Mouse (Mus musculus): ENCODE data around the gene Asic4. TPM values are rescaled to one million over a fixed set of nuclear protein-coding genes. Genes with fewer than 3 reads are reported as not detected.

The Asic4 gene
- polyA plus RNA-seq, 2 experiments = 0.03 TPM; not detected in 1

DNA sequence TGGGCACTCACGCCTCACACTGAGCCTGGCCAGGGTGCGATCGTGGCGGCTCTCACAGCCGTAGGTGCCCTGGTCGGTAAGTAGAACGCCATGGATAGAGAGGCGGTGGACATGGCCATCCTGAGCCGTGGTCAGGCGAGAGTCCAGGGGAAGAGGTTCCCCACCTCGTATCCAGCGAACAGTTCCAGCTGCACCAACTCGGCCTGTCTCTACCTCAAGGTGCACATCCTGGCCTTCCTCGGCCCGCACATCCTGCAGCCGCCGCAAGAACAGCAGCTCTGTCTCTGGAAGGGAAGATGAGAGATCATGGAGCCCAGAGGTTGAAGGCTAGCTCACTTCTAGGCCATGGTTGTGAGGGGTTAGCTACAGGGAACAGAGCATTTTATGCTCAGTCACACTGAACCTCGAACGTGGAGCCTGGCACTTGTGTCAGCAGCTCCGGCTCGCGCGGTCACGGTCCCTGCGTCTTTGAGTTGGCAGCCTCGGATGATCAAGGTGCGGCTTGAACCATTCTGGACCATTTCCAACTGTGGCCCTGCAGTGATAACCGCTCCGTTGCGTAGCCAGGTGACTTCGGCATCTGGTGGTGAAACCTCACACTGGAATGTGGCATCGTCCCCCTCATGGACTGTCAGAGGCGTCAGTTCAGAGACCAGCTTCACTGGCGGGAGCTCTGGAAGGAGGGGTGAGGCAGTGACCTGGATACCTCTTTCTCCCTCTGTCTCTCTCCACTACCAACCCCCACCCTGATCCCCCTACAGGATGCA is 40.7 kb downstream of the Asic4 start:
- H3K9me3 ChIP-seq (ENCODE audit: control insufficient read depth, low read length) = no peaks in the 10 kb centered on the region
- H3K27me3 ChIP-seq (ENCODE audit: control insufficient read depth, insufficient read depth, low read length) = peaks cover 31% of the 10 kb centered on the region
- H3K27ac ChIP-seq = no peak overlapping the region
- no peak overlapping the region for H3K4me2 ChIP-seq (ENCODE audit: low read depth)
- no peak overlapping the region for H3K4me3 ChIP-seq (ENCODE audit: insufficient read depth in 1 of 2, low read depth in 2 of 2, low read length in 2 of 2)
- DNase-seq (ENCODE audit: low read depth in 3 of 3, low spot score in 3 of 3) (no peak), ATAC-seq (ENCODE audit: insufficient read depth) (no peak)
- H3K9ac ChIP-seq (replicated peaks) = no peak overlapping the region
- no peaks in the 10 kb centered on the region for H3K4me1 ChIP-seq (replicated peaks; ENCODE audit: control insufficient read depth in 2 of 2, insufficient read depth in 2 of 2, low read length in 1 of 2)
- TF ChIP-seq EP300 (IDR thresholded peaks at IDR 0.05; ENCODE audit: low read depth) (no peak), CTCF (IDR thresholded peaks at IDR 0.05; ENCODE audit: low read depth) (no peak)
- no peaks in the 10 kb centered on the region for H3K36me3 ChIP-seq (replicated peaks; ENCODE audit: control insufficient read depth, insufficient read depth, low read depth)
- WGBS (ENCODE audit: insufficient replicate concordance) = 72% methylated on average over 34 of the region's 34 CpGs

DNA sequence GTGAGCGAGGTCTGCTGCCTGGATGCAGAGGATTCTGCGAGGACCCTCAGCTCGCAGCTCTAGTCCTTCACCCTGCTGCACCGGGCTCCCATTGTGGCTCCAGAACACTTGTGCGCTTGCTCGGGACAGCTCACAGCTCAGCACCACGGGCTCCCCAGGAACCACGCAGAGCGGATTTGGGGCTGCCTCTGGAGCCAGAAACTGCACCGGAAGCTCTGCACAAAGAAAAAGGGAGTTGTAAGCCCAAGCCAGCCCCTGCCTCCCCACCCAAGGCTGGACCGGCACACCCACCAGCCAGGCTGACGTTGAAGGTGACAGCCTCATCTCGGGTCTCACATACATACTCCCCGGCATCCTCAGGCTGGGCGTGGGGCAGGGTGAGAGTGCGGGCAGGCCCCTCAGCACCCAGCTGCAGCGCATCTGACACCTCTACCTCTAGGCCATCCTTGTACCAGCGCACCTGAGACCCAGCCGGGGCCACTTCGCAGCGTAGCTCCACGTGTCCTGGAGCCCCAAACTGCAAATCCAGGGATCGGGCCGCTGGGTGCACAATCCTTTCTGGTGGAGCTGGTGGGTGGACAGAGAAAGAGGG is 42.4 kb downstream of the Asic4 start:
- ATAC-seq (ENCODE audit: insufficient read depth) (no peak), DNase-seq (ENCODE audit: low read depth in 3 of 3, low spot score in 3 of 3) (no peak)
- Histone ChIP-seq H3K9ac (replicated peaks) (no peak overlapping the region), H3K27me3 (ENCODE audit: control insufficient read depth, insufficient read depth, low read length) (peaks cover 14% of the 10 kb centered on the region), H3K4me1 (replicated peaks; ENCODE audit: control insufficient read depth in 2 of 2, insufficient read depth in 2 of 2, low read length in 1 of 2) (no peaks in the 10 kb centered on the region), H3K36me3 (replicated peaks; ENCODE audit: control insufficient read depth, insufficient read depth, low read depth) (no peaks in the 10 kb centered on the region), H3K4me2 (ENCODE audit: low read depth) (no peak overlapping the region), H3K9me3 (ENCODE audit: control insufficient read depth, low read length) (no peaks in the 10 kb centered on the region), H3K4me3 (ENCODE audit: insufficient read depth in 1 of 2, low read depth in 2 of 2, low read length in 2 of 2) (no peak overlapping the region), H3K27ac (no peak overlapping the region)
- TF ChIP-seq EP300 (IDR thresholded peaks at IDR 0.05; ENCODE audit: low read depth) = no peak
- TF ChIP-seq CTCF (IDR thresholded peaks at IDR 0.05; ENCODE audit: low read depth) = no peak
- 49% methylated on average over 24 of the region's 24 CpGs for whole genome bisulfite sequencing (ENCODE audit: insufficient replicate concordance)

DNA sequence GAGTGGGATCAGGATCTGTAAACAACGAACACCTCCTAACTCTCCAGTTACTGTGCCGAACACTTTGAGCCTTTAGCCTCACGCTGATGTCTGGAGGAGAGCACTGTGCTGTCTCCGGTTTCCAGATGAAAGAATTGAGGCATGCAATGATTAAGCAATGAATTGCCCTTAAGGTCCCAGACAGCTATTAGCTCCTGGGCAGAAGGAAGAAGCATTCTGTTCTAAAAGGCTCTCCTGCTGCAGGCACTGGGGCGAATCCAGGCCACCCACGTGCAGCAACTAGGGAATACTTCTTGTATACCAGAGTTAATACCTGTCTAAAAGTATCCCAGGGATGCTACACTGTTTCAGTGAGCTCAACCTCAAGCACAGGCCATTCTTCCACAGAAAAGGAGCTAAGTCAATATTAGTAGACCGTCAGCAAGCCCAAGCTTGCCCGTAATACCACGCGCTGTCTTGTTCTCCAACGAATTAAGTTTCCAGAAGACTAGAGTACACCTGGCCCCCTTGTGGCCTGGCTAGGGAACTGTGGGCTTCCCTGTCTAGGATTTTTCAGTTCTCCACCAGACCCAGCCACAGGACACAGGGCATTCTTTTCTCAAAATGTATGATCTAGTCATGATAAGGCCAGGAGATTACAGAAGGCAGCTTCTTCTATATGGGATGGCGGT is 44.8 kb downstream of the Asic4 start:
- Histone ChIP-seq H3K27me3 (ENCODE audit: control insufficient read depth, insufficient read depth, low read length) (no peaks in the 10 kb centered on the region), H3K9ac (replicated peaks) (no peak overlapping the region), H3K4me1 (replicated peaks; ENCODE audit: control insufficient read depth in 2 of 2, insufficient read depth in 2 of 2, low read length in 1 of 2) (no peaks in the 10 kb centered on the region), H3K4me2 (ENCODE audit: low read depth) (no peak overlapping the region), H3K27ac (no peak overlapping the region), H3K36me3 (replicated peaks; ENCODE audit: control insufficient read depth, insufficient read depth, low read depth) (no peaks in the 10 kb centered on the region), H3K4me3 (ENCODE audit: insufficient read depth in 1 of 2, low read depth in 2 of 2, low read length in 2 of 2) (no peak overlapping the region), H3K9me3 (ENCODE audit: control insufficient read depth, low read length) (no peaks in the 10 kb centered on the region)
- no peak for DNase-seq (ENCODE audit: low read depth in 3 of 3, low spot score in 3 of 3)
- no peak for ATAC-seq (ENCODE audit: insufficient read depth)
- WGBS (ENCODE audit: insufficient replicate concordance) = 59% methylated on average over 12 of the region's 12 CpGs
- TF ChIP-seq CTCF (IDR thresholded peaks at IDR 0.05; ENCODE audit: low read depth) = peak; percentile 71
- no peak for TF ChIP-seq EP300 (IDR thresholded peaks at IDR 0.05; ENCODE audit: low read depth)

DNA sequence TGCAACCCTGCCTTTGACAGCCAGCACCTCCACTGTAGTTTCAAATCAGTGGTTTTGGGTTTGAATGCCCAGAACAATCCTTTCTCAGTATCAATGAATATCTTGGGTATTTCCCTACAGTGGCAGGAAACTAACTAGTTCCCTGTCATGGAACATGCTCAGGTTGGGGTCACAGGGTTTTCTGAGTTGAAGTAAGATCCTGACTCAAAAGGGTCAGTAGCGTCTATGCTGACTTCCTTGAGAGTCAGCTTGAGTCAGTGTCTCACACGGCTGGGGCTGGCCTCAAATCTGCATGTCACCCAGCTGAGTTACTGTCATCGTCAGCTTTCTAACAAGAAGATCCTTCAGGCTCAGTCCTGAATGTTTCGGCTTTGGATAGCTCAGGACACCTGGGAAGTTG is 48.7 kb downstream of the Asic4 start:
- Histone ChIP-seq H3K27me3 (ENCODE audit: control insufficient read depth, insufficient read depth, low read length) (no peaks in the 10 kb centered on the region), H3K4me2 (ENCODE audit: low read depth) (no peak overlapping the region), H3K36me3 (replicated peaks; ENCODE audit: control insufficient read depth, insufficient read depth, low read depth) (no peaks in the 10 kb centered on the region), H3K27ac (no peak overlapping the region), H3K4me3 (ENCODE audit: insufficient read depth in 1 of 2, low read depth in 2 of 2, low read length in 2 of 2) (no peak overlapping the region), H3K9me3 (ENCODE audit: control insufficient read depth, low read length) (no peaks in the 10 kb centered on the region), H3K9ac (replicated peaks) (no peak overlapping the region), H3K4me1 (replicated peaks; ENCODE audit: control insufficient read depth in 2 of 2, insufficient read depth in 2 of 2, low read length in 1 of 2) (no peaks in the 10 kb centered on the region)
- 56% methylated on average over 4 of the region's 4 CpGs for WGBS (ENCODE audit: insufficient replicate concordance)
- ATAC-seq (ENCODE audit: insufficient read depth) (no peak), DNase-seq (ENCODE audit: low read depth in 3 of 3, low spot score in 3 of 3) (no peak)
- TF ChIP-seq EP300 (IDR thresholded peaks at IDR 0.05; ENCODE audit: low read depth) = no peak
- TF ChIP-seq CTCF (IDR thresholded peaks at IDR 0.05; ENCODE audit: low read depth) = no peak

DNA sequence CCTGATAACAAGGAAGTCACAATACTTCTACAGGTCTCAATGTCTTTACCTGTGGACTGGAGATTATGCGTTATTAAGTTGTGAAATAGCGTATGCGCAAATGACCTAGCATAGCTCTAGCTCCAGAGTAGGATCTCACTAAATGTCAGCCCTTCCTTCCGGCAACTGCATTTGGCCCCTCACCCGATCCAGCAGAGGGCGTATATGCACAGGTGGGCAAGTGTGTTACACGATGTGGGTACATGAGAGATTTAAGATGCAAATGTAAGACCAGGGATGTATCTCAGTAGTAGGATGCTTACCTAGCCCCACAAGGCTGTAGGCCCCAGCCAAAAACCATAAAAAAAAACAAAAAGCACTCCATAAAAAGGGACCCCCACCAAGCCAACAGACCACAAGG is 49.2 kb downstream of the Asic4 start:
- Histone ChIP-seq H3K9me3 (ENCODE audit: control insufficient read depth, low read length) (no peaks in the 10 kb centered on the region), H3K4me2 (ENCODE audit: low read depth) (no peak overlapping the region), H3K36me3 (replicated peaks; ENCODE audit: control insufficient read depth, insufficient read depth, low read depth) (no peaks in the 10 kb centered on the region), H3K4me3 (ENCODE audit: insufficient read depth in 1 of 2, low read depth in 2 of 2, low read length in 2 of 2) (no peak overlapping the region), H3K9ac (replicated peaks) (no peak overlapping the region), H3K4me1 (replicated peaks; ENCODE audit: control insufficient read depth in 2 of 2, insufficient read depth in 2 of 2, low read length in 1 of 2) (no peaks in the 10 kb centered on the region), H3K27ac (no peak overlapping the region), H3K27me3 (ENCODE audit: control insufficient read depth, insufficient read depth, low read length) (peaks cover 5% of the 10 kb centered on the region)
- TF ChIP-seq EP300 (IDR thresholded peaks at IDR 0.05; ENCODE audit: low read depth) (no peak), CTCF (IDR thresholded peaks at IDR 0.05; ENCODE audit: low read depth) (peak; percentile 48; the same call in 1 of the 2 replicates)
- DNase-seq (ENCODE audit: low read depth in 3 of 3, low spot score in 3 of 3) = no peak
- ATAC-seq (ENCODE audit: insufficient read depth) = no peak
- WGBS (ENCODE audit: insufficient replicate concordance) = 67% methylated on average over 7 of the region's 7 CpGs

Data from liver, embryonic 14.5 days (tissue).